Mouse (Mus musculus): Measurements from ENCODE around the gene Smarcd2. TPM values are rescaled to one million over a fixed set of nuclear protein-coding genes. Genes with fewer than 3 reads are reported as not detected.

Smarcd2 gene
- total RNA-seq, 2 experiments from 2014 or later = 66.2 to 253 TPM

DNA sequence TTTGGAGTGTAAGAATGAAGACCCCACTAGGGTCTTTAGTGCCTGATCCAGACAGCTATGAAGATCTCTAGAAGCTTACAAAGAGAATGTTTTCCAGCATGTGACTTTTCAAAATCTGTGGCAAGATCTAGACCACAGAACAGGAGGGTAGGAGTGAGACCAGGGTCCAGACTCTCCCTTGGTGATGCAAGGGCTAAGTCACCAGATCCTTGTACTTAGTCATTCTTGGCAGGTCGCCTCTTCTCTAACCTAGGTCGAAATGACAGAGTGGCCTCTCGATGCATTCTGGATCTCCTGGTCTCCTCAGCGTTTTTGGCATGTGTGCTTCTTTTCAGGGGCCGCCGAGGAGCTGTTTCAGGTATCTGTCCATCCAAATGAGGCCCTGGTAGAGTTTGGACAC lies 9.7 kb upstream of the Smarcd2 start:
- ATAC-seq (ENCODE audit: poor library complexity, severe bottlenecking) = no peak

DNA sequence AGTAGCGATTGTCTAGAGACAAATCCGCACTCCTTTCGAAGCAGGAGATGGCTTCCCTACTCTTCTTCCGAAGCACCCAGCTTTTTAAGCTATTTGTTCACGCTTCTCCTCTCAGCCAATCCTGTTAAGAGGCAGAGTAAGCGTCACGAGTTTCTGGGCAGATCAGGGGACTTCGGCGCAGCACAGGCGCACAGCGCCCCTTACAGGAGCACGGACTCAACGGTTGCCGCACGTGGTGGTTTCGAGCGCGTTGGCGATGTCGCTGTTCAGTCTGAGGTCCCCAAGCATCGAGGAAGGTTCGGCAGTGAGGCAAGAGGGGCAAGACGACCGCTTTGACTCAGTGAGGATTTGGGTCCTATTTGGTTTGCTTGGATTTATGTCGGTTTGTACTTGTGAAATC lies 3.7 kb upstream of the Smarcd2 start, which contains the start of gene Tcam1:
Gene Tcam1 (plus strand): TSS at position 219 of the 400 bp plus-strand sequence.
- peak; percentile 68 for ATAC-seq (ENCODE audit: poor library complexity, severe bottlenecking)

DNA sequence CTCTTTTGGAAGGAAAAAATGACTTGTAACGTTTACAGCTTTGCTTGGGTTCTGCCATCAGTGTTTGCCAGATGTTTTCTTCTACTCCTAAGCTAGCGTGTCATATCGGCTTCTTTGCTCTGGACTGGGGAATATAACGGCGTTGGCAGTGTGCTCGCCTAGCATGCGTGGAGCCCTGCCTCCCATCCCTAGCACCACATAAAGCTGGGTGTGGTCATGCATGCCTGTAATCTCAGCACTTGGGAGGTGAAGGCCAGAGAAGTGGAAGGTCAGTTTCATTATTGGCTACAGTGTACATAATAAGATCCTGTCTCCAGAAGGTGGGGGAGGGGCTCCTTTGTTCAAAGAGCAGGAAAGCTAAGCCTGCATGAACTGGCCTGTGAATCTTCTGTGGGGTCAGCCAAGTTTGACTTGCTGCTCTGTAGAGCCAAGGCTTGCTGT lies 2.2 kb upstream of the Smarcd2 start:
- ATAC-seq (ENCODE audit: poor library complexity, severe bottlenecking) = no peak

DNA sequence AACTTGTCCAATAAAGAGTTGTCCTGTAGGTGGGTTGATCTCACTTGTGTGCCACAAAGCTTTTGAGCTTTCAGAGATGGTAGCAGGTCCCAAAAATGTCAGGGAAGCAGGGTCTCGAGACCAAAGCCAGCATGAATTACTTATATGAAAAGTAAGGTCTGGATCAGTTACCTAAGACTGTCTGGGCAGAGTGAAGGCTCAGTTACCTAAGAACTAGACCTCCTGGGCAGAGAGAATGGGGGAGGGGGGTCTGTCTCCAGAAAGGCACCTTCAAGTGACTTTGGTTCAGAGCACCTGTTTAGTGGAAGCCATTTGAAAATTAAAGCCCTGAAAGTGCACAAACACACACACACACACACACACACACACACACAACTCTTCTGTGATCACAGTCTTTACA lies 1.6 kb upstream of the Smarcd2 start:
- ATAC-seq (ENCODE audit: poor library complexity, severe bottlenecking) = no peak

DNA sequence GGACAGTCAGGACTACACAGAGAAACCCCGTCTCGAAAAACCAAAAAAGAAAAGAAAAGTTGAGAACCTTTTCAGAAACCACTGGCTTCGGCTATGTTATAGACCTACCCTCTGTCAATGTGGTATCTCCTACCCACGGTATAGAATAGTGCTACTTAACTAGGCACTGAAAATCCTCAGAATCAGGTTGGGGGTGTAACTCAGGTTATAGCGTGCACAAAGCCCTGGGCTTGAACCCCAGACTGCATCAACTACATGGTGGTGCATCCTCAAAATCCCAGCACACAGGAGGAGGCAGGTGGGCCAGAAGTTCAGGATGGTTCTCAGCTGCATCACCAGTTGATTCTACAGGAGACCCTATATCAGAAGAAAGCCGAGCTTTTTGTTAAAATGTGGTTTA lies 1.0 kb upstream of the Smarcd2 start:
- ATAC-seq (ENCODE audit: poor library complexity, severe bottlenecking) = no peak

DNA sequence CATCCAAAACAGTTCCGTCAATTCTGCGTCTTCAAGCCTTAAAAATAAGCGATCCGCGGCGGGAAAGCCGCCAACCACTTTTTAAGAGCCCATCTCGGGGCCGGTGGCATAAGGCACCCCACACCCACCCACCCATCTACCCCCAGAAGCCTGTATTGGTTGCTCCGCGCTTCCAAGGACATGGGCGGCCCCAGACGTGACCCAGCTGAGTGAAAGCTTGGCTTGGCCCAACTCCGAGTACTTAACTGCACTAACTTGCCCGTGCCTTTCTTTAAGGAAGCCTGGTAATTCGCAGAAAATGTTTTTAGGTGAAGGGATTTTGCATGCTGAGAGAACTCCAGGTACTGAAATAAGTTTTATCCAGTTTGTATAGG lies 526 bp upstream of the Smarcd2 start:
- no peak for ATAC-seq (ENCODE audit: poor library complexity, severe bottlenecking)

DNA sequence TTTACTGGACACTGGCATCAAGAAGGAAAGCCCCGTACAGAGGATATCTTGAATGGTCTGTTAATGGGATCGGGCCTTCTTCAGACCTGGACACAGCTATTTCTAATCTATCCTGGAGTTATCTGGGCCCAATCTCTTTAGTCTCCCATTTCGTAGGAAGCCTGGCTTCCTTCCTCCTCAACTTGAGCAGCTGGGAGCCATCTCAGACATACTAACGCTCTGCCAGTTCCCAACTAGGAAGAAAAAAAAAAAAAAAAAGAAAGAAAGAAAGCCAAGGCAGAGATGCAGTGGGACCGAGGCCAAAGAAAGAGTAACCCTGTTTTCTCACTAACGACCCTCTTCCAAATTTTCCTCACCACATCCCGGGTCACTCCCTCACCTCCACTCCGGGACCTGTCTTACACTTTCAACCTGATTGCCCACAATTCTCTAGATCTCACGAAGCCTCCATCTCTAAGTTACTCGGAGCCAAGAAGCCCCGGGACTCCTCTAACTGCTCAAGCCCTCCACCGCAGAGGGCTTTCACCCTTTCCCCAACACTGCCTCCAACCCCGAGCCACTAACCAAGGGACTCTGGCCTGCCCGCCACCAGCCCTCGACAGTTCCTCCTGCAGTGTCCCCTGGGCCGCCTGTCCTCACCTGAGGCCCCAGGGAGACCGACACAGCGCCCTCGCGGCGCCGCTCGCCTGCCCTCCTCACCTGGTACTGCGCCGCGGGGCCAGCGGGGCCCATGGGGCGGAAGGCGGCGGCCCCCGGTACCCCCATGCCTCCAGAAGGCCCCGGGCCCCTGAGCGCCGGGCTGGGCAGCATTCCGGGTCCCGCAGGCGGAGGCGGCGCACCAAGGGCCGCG lies 753 bp downstream of the Smarcd2 start:
- peak; percentile 22 for ATAC-seq (ENCODE audit: poor library complexity, severe bottlenecking)

DNA sequence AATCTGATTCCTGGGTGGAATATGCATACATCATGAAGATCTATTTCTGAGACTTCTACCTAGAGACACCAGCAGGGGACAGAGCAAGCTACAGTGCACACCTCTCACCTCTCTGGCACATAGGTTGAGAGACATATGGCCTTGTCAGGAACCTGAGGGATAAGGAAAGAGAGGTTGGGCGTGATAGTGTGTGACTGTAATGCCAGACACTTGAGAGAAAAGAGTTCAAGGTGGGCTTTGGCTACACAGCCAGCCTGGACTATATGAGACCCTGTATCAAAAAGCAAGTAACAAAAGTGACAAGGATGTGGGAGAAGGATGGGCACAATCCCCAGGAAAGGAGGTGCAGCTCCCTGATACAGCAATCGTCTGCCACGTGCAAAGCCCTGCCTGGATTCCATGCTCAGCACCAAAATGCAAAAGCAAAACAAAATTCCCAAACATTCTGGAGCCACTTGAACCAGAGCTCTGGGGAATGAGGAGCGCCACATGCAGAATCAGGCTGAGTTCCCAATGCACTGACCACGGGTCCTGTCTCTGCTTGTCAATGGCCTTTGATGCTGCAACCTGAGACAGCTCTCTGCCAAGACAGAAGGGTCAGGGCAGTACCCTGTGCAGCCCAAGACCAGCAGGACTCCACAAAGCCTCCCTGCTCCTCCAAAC lies 1.5 kb downstream of the Smarcd2 start:
- ATAC-seq (ENCODE audit: poor library complexity, severe bottlenecking) = no peak

DNA sequence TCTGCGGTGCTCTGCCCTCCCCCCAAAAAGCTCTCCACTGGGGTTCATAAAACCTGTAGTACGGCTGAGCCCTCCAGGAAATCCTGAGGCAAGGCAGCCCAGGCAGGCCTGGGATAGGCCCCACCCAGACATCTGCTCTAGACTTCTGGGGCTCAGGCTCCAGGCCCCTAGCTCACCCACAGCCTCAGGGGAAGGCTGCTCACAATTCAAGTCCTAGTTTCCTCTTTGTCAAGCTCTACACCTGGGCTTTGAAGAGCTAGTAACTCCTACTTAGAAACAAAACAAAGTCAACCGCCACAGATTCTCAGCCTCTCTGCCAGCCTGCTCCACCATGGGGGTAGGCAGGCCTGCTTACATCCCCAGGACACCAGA lies 3.7 kb downstream of the Smarcd2 start:
- no peak for ATAC-seq (ENCODE audit: poor library complexity, severe bottlenecking)

DNA sequence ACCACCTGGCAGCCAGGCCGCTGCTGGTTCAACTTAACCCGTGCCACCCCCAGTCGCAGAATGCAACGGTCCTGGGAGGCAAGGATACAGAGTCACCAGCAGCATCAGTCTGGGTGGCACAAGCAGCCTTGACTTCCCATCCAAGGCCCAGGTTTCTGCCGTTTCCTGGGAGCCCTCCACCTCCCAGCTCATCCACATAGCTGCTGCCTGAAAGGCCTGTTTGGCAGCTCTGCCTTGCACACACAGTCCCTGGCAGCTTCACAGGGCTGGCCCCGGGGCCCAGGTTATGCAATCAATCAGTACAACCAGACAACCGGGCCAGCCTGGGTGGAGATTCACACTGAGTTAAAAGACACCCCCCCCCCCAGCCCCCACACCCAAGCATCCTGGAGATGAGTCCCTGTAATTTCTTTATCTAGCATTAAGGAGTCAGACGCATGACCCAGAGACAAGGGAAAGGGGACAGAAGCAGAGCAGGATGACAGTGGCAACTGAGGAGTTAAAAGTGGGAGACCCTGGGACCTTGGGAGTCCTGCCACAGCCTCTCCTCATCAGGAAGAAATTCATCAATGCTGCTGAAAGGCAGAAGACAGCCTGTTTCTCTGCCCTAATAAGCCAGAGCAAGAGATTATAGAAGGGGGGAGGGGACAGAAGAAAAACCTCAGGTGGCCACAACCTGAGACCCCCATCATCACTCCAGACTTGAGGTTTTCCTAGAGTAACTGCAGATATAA lies 4.3 kb downstream of the Smarcd2 start:
- no peak for ATAC-seq (ENCODE audit: poor library complexity, severe bottlenecking)

DNA sequence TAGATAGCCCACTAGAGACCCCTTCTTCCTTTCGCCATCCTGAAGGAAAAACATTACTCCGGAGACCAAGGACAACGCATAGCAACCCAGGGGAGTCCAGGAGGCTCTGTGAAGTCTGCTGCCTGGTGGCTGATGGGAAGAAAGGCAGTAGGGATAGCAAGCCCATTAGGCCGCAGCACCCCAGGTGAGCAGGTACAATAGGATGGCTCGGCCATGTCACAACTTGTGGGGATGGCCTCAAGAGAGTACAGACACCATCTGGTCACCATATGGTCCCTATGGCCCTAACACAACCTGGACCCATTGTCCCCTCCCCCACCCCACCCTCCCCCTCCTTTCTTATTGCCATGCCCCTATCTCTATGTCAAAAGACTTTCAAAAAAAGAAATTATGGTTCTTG lies 4.9 kb downstream of the Smarcd2 start:
- no peak for ATAC-seq (ENCODE audit: poor library complexity, severe bottlenecking)

DNA sequence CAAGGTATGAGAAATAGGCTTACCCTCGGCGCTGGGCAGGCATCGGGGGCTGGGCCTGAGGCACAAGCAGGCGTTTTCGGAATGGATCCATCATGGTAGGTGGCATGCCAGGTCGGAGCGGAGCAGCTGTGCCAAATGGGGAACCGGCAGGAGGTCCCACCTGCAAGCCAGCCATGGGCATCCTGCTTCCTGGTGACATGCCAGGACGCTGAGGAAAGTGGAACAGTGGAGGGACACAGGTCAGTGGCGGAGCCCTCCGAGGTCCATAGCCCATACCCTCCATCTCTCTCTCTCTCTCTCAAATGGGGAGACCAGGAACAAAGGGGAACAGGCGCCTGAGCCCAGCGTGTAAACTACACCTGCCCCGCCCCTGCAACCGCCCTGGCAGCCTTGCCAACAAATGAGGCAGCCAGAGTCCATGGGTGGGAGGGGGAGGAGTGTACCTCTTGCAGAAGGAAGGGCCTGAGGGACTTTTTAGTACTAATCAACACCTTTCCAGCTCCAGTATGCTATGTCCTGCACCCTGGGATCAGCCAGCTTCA lies 5.4 kb downstream of the Smarcd2 start:
- ATAC-seq (ENCODE audit: poor library complexity, severe bottlenecking) = no peak

DNA sequence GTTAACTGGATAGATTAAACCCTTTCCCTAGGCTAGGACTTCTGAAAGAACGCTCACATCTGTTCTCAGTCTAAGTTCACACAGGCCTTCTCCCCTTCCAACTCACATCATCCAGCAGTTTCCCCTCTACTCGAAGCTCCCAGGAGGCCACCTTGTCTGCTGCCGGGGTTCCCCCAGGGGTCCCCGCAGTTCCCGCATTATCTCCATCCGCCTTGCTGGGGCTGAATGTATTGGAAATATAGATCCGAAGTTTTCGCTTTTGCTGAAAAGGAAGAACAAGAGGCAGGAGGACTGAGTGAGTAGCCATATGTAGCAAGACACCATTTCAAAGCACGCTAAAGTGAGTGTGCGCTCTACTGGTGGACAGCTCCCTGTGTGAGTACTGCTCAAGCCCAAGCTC lies 6.3 kb downstream of the Smarcd2 start:
- ATAC-seq (ENCODE audit: poor library complexity, severe bottlenecking) = no peak

DNA sequence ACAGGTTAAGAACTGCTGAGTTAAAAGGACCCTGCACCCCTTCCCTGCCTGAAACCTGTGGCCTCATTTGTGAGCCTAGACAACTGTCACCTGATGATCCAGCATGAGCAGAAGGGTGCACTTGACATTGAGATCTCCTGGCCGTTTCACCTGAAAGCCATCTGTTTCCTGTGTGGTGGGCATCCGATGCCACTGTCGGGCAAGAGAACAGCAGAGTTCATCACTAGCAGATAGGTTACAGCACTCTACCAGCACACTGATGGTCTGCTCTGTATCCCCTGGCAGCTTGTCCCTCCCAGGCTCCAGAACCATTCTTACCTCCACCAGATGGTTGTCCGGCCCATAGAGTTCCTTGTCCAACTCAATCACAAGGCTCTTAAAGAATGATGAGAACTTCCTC lies 7.2 kb downstream of the Smarcd2 start:
- ATAC-seq (ENCODE audit: poor library complexity, severe bottlenecking) = no peak

DNA sequence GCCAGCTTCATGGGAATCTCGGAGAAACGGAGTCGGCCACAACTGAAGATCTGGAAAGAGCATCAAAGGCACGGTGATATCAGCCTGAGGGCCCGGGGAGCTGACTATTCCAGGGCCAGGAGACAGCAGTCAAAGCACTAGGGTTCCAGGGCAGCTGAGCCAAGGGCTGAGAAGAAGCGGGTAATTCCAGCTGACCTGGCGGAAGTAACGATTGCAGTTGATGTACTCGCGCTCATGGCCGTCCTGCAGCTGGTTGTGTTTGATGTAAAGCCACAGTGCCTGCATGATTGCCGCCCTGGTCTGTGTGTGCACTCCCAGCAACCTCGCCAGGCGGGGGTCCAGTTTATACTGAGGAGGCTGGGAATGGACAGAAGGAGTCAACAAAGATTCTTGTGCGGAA lies 7.8 kb downstream of the Smarcd2 start:
- no peak for ATAC-seq (ENCODE audit: poor library complexity, severe bottlenecking)

DNA sequence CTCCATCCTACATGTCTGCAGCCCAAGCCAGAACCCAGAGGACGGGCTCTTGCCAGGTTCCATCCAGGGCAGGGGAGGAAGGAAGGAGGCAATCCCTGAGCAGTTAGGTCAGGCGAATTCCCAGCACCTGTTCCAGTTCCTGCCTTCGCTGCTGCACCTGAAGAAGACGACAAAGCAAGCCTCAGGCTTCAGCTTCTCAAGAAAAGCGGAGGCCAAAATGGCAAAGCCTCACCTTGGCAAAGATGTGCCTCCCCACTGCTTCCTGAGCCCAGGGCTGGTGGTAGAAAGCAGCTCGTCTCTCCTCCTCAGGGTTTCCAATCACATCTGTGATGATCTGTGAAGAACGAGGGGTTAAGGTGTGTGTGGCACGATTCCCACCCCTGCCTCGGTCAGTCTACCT lies 8.8 kb downstream of the Smarcd2 start:
- no peak for ATAC-seq (ENCODE audit: poor library complexity, severe bottlenecking)

DNA sequence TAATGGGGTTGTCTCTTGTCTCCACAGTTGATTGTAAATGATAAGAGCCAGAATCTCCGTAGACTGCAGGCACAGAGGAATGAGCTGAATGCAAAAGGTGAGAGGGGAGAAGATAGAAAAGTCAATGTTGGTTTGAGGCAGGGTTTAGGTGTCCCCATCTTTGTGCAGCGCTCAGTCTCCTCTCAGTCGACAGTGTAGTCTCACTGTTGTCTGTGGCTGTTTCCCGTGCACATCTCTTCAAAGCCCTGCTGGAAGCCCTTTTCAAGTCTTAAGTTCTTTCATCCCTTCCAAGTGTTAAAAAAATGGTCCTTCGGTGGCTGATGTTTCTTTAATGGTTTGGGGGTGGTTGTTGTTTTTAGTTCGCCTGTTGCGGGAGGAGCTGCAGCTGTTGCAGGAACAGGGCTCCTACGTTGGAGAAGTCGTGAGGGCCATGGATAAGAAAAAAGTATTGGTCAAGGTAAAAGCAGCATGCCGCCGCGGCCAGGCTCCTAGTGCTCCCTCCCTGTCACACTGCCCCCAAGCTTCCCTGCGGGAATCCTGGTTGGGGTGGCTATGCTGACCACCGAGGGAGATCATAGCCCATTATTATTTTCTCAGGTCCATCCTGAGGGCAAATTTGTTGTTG lies 11.8 kb downstream of the Smarcd2 start:
- ATAC-seq (ENCODE audit: poor library complexity, severe bottlenecking) = no peak

DNA sequence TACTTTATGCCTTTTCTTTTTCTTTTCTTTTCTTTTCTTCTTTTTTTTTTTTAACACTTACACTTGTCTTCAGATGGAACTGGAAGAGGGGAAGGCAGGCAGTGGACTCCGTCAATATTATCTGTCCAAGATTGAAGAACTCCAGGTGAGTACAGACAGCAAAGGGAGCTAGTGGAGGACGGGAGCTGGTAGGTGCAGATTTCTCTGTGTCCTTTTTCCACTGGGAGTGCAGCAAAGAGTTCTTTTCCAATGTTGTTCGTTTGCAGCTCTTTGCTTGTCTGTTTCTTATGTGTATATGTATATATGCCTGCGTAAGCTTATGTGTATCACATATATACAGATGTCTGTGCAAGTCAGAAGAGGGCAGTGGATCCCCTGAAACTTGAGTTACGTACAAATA lies 16.0 kb downstream of the Smarcd2 start:
- ATAC-seq (ENCODE audit: poor library complexity, severe bottlenecking) = no peak

DNA sequence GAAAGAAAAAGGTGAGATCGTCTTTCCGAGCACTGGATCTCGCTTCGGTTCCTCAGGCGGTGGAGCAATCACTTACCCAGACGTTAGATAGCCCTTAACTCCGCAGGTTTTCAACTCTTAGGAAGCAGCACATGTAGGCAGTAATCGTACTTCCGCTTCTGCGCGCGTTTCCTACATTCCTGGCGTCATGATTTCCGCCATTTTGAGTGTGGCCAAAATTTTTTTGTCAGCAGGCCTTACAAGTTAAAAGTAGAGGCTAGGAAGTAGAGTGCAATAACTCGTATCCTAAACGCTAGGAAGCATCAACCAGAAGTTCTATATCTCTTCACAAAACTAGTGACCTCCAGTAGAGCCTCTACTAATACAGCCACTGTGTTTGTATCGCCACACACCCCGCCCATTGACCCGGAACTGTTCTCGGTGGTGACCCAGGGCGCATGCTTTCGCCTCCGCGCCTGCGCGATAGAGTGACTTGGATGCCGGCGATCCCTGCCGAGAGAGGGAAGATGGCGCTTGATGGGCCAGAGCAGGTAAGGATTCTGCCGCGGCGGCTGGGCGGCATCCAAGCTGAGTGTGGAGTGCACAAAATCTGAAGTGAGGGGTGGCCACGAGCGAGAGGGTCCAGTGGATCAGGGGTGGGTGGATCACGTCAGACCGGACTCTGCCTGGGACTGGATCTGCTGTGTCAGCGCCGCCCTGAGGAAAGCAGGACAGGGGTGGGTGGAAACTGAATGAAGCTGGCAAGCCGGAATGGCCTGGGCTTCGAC lies 16.9 kb downstream of the Smarcd2 start, which contains the start of the genes Ftsj3 and Psmc5:
Gene Ftsj3 (minus strand): TSS at position 395 of the 767 bp plus-strand sequence.
Gene Psmc5 (plus strand): TSS at position 470 of the 767 bp plus-strand sequence.
- peak; percentile 94 for ATAC-seq (ENCODE audit: poor library complexity, severe bottlenecking)

DNA sequence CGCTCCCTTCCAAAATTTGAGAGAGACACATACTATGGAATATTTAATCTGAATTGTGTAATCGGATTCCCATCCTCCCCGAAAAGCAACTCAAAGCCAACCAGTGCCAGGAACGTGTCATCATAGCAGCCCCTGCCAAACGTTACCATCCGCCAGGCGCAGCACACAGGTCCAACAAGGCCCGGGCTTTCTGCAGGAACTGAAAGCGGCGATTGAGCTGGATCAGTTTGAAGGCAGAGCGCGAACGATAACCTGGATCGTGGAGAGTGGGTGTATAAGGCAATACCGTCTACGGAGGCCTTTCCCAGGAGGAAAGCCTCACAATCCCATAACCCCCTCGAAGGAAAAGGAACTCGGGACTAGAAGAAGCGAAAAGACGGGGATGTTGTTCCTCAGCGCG lies 17.6 kb downstream of the Smarcd2 start:
- ATAC-seq (ENCODE audit: poor library complexity, severe bottlenecking) = peak; percentile 17; the same call in 1 of the 2 replicates

Measured in megakaryocyte, adult 5-6 weeks (primary cell).